Mouse (Mus musculus) MEL (cell line): ENCODE measurements around the gene Lsamp.

ENCODE experiments used
- EP300 ChIP-seq, 2 experiments: IDR thresholded peaks; 2 replicates each; pipeline ENCODE4 v1.6.1; 2011; ENCODE audit warnings: improper control_type of control experiment in 2 of 2, low read length in 2 of 2, low read depth in 1 of 2, mild to moderate bottlenecking in 1 of 2
- MAFK ChIP-seq: IDR thresholded peaks from 2 replicates; pipeline ENCODE4 v1.6.1; 2011; ENCODE audit warnings: low read depth, mild to moderate bottlenecking, low read length, improper control_type of control experiment, borderline replicate concordance
- MXI1 ChIP-seq: IDR thresholded peaks from 2 replicates; pipeline ENCODE4 v1.6.1; 2011; ENCODE audit warnings: mild to moderate bottlenecking, low read depth, low read length, improper control_type of control experiment
- POLR2A ChIP-seq, 2 experiments: IDR thresholded peaks; 2 replicates each; pipeline ENCODE4 v1.6.1; 2011 to 2012; ENCODE audit warnings: low read length in 2 of 2, mild to moderate bottlenecking in 2 of 2, control low read depth in 1 of 2, improper control_type of control experiment in 1 of 2, low read depth in 1 of 2, moderate library complexity in 1 of 2; ENCODE audit not compliant: control insufficient read depth in 1 of 2, insufficient read depth in 1 of 2, poor library complexity in 1 of 2
- UBTF ChIP-seq: IDR thresholded peaks from 2 replicates; pipeline ENCODE4 v1.6.1; 2012; ENCODE audit warnings: low read depth, mild to moderate bottlenecking, inconsistent platforms, low read length, improper control_type of control experiment, moderate library complexity, borderline replicate concordance; ENCODE audit not compliant: insufficient read depth
- USF1 ChIP-seq: IDR thresholded peaks from 2 replicates; pipeline ENCODE4 v1.6.1; 2014; ENCODE audit warnings: low read depth, mild to moderate bottlenecking, inconsistent platforms, low read length, improper control_type of control experiment, moderate library complexity
- ZMIZ1 ChIP-seq: IDR thresholded peaks from 2 replicates; pipeline ENCODE4 v1.6.1; 2012; ENCODE audit warnings: low read depth, mild to moderate bottlenecking, inconsistent platforms, low read length, improper control_type of control experiment, moderate library complexity

- no peak for TF ChIP-seq USF1
- no peak for TF ChIP-seq MAFK
- no peak for TF ChIP-seq UBTF
- TF ChIP-seq ZMIZ1 = no peak
- TF ChIP-seq POLR2A (IDR thresholded peaks at IDR 0.05; ENCODE audit: control insufficient read depth in 1 of 2, insufficient read depth in 1 of 2, low read depth in 1 of 2, low read length in 2 of 2, poor library complexity in 1 of 2) = no peak
- TF ChIP-seq EP300 (IDR thresholded peaks at IDR 0.05; ENCODE audit: low read depth in 1 of 2, low read length in 2 of 2) = no peak
- no peak for TF ChIP-seq MXI1
These were observed 2095.4 kb downstream of the Lsamp start for GRCm38 (mm10) chr16:42079573-42079972.
